Mouse (Mus musculus) testis, adult 2 months (tissue): ENCODE measurements around the gene Dgka. TPM values are rescaled to one million over a fixed set of nuclear protein-coding genes. Genes with fewer than 3 reads are reported as not detected.

Experiments
- H3K27ac ChIP-seq: fragments of 200-500 bp; 2 replicates; pipeline ENCODE4 v1.5.1; 2012; ENCODE audit warnings: low read depth, low read length; ENCODE audit not compliant: control insufficient read depth, insufficient read depth
- H3K27me3 ChIP-seq: fragments of 200-500 bp; 2 replicates; pipeline ENCODE4 v1.6.1; 2012; ENCODE audit warnings: mild to moderate bottlenecking, low read length, moderate library complexity; ENCODE audit not compliant: control insufficient read depth, insufficient read depth
- H3K36me3 ChIP-seq: fragments of 200-500 bp; 2 replicates; pipeline ENCODE4 v1.6.1; 2012; ENCODE audit warnings: mild to moderate bottlenecking, low read length; ENCODE audit not compliant: control insufficient read depth, insufficient read depth
- H3K4me1 ChIP-seq: fragments of 200-500 bp; 2 replicates; pipeline ENCODE4 v1.6.1; 2012; ENCODE audit warnings: low read length; ENCODE audit not compliant: control insufficient read depth, insufficient read depth
- H3K4me3 ChIP-seq: fragments of 200-500 bp; 2 replicates; pipeline ENCODE4 v1.5.1; 2012; ENCODE audit warnings: low read depth, mild to moderate bottlenecking, low read length, moderate library complexity, mixed read lengths; ENCODE audit not compliant: control insufficient read depth
- CTCF ChIP-seq: fragments of 200-500 bp; IDR thresholded peaks from 2 replicates; pipeline ENCODE4 v1.5.1; 2012; ENCODE audit warnings: low read depth, mild to moderate bottlenecking, inconsistent platforms, low read length, moderate library complexity; ENCODE audit not compliant: control insufficient read depth, insufficient read depth, insufficient replicate concordance
- POLR2A ChIP-seq: fragments of 200-500 bp; IDR thresholded peaks from 2 replicates; pipeline ENCODE4 v1.6.1; 2012; ENCODE audit warnings: low read depth, mild to moderate bottlenecking, inconsistent platforms, low read length, moderate library complexity; ENCODE audit not compliant: control insufficient read depth
- polyA plus RNA-seq: library from polyadenylated mRNA; depleted of rRNA; stranded (reverse); fragments of >200 nt; gene quantifications from 2 replicates; pipeline ENCODE4 v1.2.3, GENCODE M21; 2012

The Dgka gene
- polyA plus RNA-seq, 1 experiment: 124 TPM

DNA sequence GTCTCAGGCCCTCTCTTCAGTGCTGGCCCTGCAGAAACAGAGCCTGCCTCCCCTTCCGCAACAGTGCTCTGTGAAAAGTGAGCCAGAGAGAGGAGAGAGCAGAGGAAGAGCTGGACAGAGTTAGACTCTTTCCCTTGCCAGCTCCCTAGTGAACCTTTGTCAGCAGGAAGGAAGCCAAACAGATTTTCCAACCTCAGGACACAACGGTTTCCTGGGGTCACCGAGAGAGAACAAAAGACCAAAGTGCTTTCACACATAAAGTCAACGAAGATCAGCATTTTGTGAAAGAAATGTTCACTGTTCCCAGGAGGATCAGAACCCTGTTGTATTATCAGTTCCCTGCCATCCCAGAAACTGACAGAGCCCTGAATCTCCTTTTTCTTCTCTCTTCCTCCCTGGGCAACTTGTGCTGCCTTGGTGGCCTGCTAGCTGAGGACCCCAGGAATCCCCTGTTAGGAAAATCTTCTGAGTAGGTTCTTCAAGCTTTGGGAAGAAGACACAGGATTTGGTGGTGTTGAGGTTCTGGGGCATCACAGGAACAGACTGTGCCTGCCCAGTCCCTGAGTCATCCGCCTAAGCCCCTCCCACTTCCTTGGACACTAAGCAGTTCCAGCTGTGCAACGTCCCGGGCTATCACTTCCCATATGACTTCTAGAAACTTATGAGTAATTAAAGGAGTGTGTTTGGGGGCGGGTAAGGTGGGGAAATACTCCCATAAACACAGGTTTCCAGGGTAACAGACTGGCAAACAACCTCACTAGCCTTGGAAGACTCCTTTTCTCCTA, 34.5 kb upstream of the Dgka start:
- Histone ChIP-seq H3K27ac (peak overlapping the region; percentile 67), H3K27me3 (no peaks in the 10 kb centered on the region), H3K4me3 (no peak overlapping the region), H3K4me1 (no peaks in the 10 kb centered on the region; the same call in 1 of the 2 replicates), H3K36me3 (no peaks in the 10 kb centered on the region)
- TF ChIP-seq CTCF: no peak
- TF ChIP-seq POLR2A: no peak

DNA sequence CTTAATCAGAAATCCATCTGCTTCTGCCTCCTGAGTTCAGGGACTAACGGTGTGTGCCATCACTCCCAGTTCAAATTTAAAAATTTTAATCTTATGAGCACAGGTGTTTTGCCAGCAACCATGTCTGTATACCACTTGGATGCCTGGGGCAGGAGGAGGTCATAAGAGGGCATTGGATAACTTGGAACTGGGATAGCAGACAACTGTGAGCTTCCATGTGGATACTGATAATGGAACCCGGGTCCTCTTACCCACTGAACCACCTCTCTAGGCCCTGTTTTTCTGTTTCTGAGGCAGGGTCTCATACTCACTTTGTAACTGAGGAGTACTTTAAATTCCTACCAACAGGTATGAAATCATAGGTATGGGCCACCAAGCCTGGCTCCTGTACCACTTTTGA, 33.8 kb upstream of the Dgka start:
- H3K27ac ChIP-seq: no peak overlapping the region
- H3K27me3 ChIP-seq: no peaks in the 10 kb centered on the region
- no peak overlapping the region for H3K4me3 ChIP-seq
- no peaks in the 10 kb centered on the region for H3K36me3 ChIP-seq
- TF ChIP-seq CTCF: no peak
- no peak for TF ChIP-seq POLR2A
- no peaks in the 10 kb centered on the region; the same call in 1 of the 2 replicates for H3K4me1 ChIP-seq

- no peaks in the 10 kb centered on the region for H3K27me3 ChIP-seq
- TF ChIP-seq POLR2A (no peak), CTCF (no peak)
- no peaks in the 10 kb centered on the region for H3K36me3 ChIP-seq
Observed at GRCm38 (mm10) chr10:128773685-128774084, 29.0 kb upstream of the Dgka start.

DNA sequence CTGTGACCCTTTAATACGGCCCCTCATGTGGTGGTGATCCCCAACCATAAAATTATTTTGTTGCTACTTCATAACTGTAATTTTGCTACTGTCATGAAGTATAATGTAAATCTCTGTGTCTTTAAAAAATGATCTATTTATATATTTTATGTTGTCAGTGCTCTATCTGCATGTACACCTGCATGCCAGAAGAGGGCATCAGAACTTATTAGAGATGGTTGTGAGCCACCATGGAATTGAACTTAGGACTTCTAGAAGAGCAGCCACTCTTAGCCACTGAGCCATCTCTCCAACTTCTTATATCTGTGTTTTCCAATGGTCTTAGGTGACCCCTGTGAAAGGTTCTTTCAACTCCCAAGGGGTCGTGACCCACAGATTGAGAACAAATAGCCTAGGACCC, 28.2 kb upstream of the Dgka start:
- Histone ChIP-seq H3K4me3 (no peak overlapping the region), H3K36me3 (no peaks in the 10 kb centered on the region), H3K27me3 (no peaks in the 10 kb centered on the region), H3K27ac (no peak overlapping the region), H3K4me1 (no peaks in the 10 kb centered on the region)
- TF ChIP-seq CTCF (no peak), POLR2A (no peak)

More at GRCm38 (mm10) chr10:128773685-128774084, 29.0 kb upstream of the Dgka start:
- H3K4me3 ChIP-seq: no peak overlapping the region
- H3K27ac ChIP-seq: no peak overlapping the region
- H3K4me1 ChIP-seq: no peaks in the 10 kb centered on the region

- TF ChIP-seq CTCF: no peak
- TF ChIP-seq POLR2A: peak; percentile 59
- H3K4me1 ChIP-seq: peaks cover 13% of the 10 kb centered on the region
- peak overlapping the region; percentile 95 for H3K4me3 ChIP-seq
- H3K27me3 ChIP-seq: no peaks in the 10 kb centered on the region
- H3K36me3 ChIP-seq: no peaks in the 10 kb centered on the region
- H3K27ac ChIP-seq: peak overlapping the region; percentile 94
Observed at GRCm38 (mm10) chr10:128748252-128748864, 3.7 kb upstream of the Dgka start.

GRCm38 (mm10) chr10:128747646-128748251, 3.1 kb upstream of the Dgka start, which contains the start of gene Pym1:
Pym1 (plus strand) TSS chr10:128747889.
- peaks cover 13% of the 10 kb centered on the region for H3K4me1 ChIP-seq
- no peaks in the 10 kb centered on the region for H3K36me3 ChIP-seq
- no peaks in the 10 kb centered on the region for H3K27me3 ChIP-seq
- H3K27ac ChIP-seq: peak within 1 kb of the TSS; percentile 94
- H3K4me3 ChIP-seq: peak within 1 kb of the TSS; percentile 95
- TF ChIP-seq POLR2A: 0 out of 2 replicates have a peak, but pooled peaks have one; percentile 52
- no peak for TF ChIP-seq CTCF
